Mouse (Mus musculus) myocyte (in vitro differentiated cells): Measurements from ENCODE around the gene Mep1a. TPM values are rescaled to one million over a fixed set of nuclear protein-coding genes. Genes with fewer than 3 reads are reported as not detected.

Experiments
- H3K27me3 ChIP-seq: one replicate; pipeline ENCODE4 v1.6.1; 2011; ENCODE audit not compliant: control insufficient read depth, insufficient read depth, insufficient read length
- H3K36me3 ChIP-seq: one replicate; pipeline ENCODE4 v1.6.1; 2011; ENCODE audit not compliant: control insufficient read depth, insufficient read depth
- H3K4me2 ChIP-seq: one replicate; pipeline ENCODE4 v1.6.1; 2011; ENCODE audit warnings: low read depth, control low read depth
- H3K4me3 ChIP-seq: one replicate; pipeline ENCODE4 v1.5.1; 2011; ENCODE audit warnings: mild to moderate bottlenecking, control low read depth, moderate library complexity
- H3K79me2 ChIP-seq: one replicate; pipeline ENCODE4 v1.6.1; 2011; ENCODE audit not compliant: control insufficient read depth, insufficient read depth
- H3ac ChIP-seq: one replicate; pipeline ENCODE4 v1.6.1; 2011; ENCODE audit not compliant: control insufficient read depth, insufficient read length
- CEBPB ChIP-seq: IDR thresholded peaks from 2 replicates; pipeline ENCODE4 v1.6.1; 2011; ENCODE audit warnings: mild to moderate bottlenecking, moderate library complexity; ENCODE audit not compliant: poor library complexity, insufficient read depth, severe bottlenecking
- E2F4 ChIP-seq: IDR thresholded peaks from one replicate; pipeline ENCODE4 v1.6.1; 2011; ENCODE audit warnings: mild to moderate bottlenecking, control low read depth, moderate library complexity; ENCODE audit not compliant: insufficient read depth
- MAX ChIP-seq: IDR thresholded peaks from one replicate; pipeline ENCODE4 v1.6.1; 2011; ENCODE audit warnings: low read depth, mild to moderate bottlenecking, control low read depth
- MYOD1 ChIP-seq, 3 experiments: IDR thresholded peaks; one replicate each; pipeline ENCODE4 v1.6.1; 2011; ENCODE audit warnings: control low read depth in 2 of 3, low read depth in 2 of 3, mild to moderate bottlenecking in 2 of 3, moderate library complexity in 1 of 3; ENCODE audit not compliant: insufficient read length in 2 of 3, control insufficient read depth in 1 of 3
- MYOG ChIP-seq, 3 experiments: IDR thresholded peaks; one replicate each; pipeline ENCODE4 v1.6.1; 2011; ENCODE audit warnings: control low read depth in 2 of 3, low read depth in 2 of 3, mild to moderate bottlenecking in 2 of 3; ENCODE audit not compliant: insufficient read length in 2 of 3, control insufficient read depth in 1 of 3, insufficient read depth in 1 of 3
- POLR2A ChIP-seq: IDR thresholded peaks from one replicate; pipeline ENCODE4 v1.6.1; 2011; ENCODE audit warnings: low read depth, mild to moderate bottlenecking, control low read depth, moderate library complexity; ENCODE audit not compliant: insufficient read length
- POLR2AphosphoS2 ChIP-seq: IDR thresholded peaks from one replicate; pipeline ENCODE4 v1.6.1; 2011; ENCODE audit warnings: low read depth, control low read depth; ENCODE audit not compliant: insufficient read length
- REST ChIP-seq: IDR thresholded peaks from one replicate; pipeline ENCODE4 v1.6.1; 2011; ENCODE audit warnings: mild to moderate bottlenecking, control low read depth, moderate library complexity; ENCODE audit not compliant: insufficient read depth, insufficient read length
- SRF ChIP-seq: IDR thresholded peaks from one replicate; pipeline ENCODE4 v1.6.1; 2011; ENCODE audit warnings: low read depth; ENCODE audit not compliant: control insufficient read depth, insufficient read length
- TCF12 ChIP-seq: IDR thresholded peaks from one replicate; pipeline ENCODE4 v1.6.1; 2011; ENCODE audit warnings: mild to moderate bottlenecking, control low read depth; ENCODE audit not compliant: poor library complexity, insufficient read depth, severe bottlenecking
- TCF3 ChIP-seq: IDR thresholded peaks from one replicate; pipeline ENCODE4 v1.6.1; 2011; ENCODE audit warnings: low read depth, control low read depth; ENCODE audit not compliant: insufficient read length
- USF1 ChIP-seq: IDR thresholded peaks from one replicate; pipeline ENCODE4 v1.6.1; 2011; ENCODE audit warnings: low read depth, mild to moderate bottlenecking, control low read depth, moderate library complexity
- polyA plus RNA-seq: library from polyadenylated mRNA; unstranded; fragments of >200 nt; fragmentation: generic; extraction: Trizol; gene quantifications from one replicate; pipeline ENCODE4 v1.2.1, GENCODE M21; 2012; ENCODE audit warnings: missing spikeins

Mep1a gene
- polyA plus RNA-seq, 1 experiment, result not detected

DNA sequence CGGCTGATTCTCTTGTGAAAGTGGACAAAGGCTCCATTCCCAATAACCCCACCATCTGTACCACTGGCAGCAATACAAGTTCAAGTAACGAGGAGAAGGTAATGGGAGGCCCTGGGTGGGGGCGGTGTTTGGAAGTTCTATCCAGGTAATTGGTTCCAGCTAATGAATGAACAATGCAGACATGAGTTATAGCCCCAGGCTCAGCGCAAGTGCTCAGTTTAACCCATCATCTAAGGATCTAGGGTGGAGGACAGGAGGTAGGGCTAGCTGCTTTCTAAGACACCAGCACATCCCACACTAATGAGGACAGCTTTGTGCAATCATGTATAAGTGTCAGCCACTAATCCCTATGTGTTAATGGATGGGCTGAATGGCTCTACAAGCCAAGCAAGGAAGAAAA is 8.2 kb upstream of the Mep1a start:
- Histone ChIP-seq H3K27me3 (no peaks in the 10 kb centered on the region), H3K4me2 (no peak overlapping the region), H3K36me3 (no peaks in the 10 kb centered on the region), H3K4me3 (no peak overlapping the region), H3ac (no peak overlapping the region), H3K79me2 (no peaks in the 10 kb centered on the region)
- TF ChIP-seq E2F4 (no peak), TCF3 (no peak), MYOG (IDR thresholded peaks at IDR 0.05; ENCODE audit: control insufficient read depth in 1 of 3, insufficient read depth in 1 of 3, insufficient read length in 2 of 3, low read depth in 2 of 3) (no peak), USF1 (no peak), REST (no peak), SRF (no peak), POLR2A (no peak), TCF12 (no peak), POLR2AphosphoS2 (no peak), MAX (no peak), MYOD1 (IDR thresholded peaks at IDR 0.05; ENCODE audit: control insufficient read depth in 1 of 3, insufficient read length in 2 of 3, low read depth in 2 of 3) (no peak), CEBPB (no peak)

DNA sequence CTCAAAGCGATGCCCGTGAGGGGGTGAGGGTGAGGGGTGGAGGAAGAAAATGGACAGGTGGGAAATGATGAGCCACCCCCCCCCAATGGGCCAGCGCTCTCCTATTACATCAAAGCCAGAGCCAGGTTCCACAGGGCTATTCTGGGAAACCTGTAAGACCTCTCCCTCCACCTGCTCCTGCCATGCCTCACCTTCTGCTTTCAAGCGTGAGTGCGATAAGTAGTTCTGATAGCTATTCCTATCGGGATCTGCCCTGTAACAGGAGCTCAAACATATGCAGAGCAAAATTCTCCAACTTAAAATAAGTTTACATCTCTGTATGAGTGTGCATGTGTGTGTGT is 2.0 kb upstream of the Mep1a start:
- TF ChIP-seq E2F4 (no peak), POLR2A (no peak), MYOD1 (IDR thresholded peaks at IDR 0.05; ENCODE audit: control insufficient read depth in 1 of 3, insufficient read length in 2 of 3, low read depth in 2 of 3) (no peak), MAX (no peak)
- no peak overlapping the region for H3ac ChIP-seq

GRCm38 (mm10) chr17:43503861-43504593 is 1.4 kb upstream of the Mep1a start:
- Histone ChIP-seq H3ac (no peak overlapping the region), H3K27me3 (no peaks in the 10 kb centered on the region), H3K4me2 (no peak overlapping the region), H3K79me2 (no peaks in the 10 kb centered on the region), H3K4me3 (no peak overlapping the region), H3K36me3 (no peaks in the 10 kb centered on the region)
- TF ChIP-seq POLR2AphosphoS2 (no peak), REST (no peak), CEBPB (no peak), MYOG (IDR thresholded peaks at IDR 0.05; ENCODE audit: control insufficient read depth in 1 of 3, insufficient read depth in 1 of 3, insufficient read length in 2 of 3, low read depth in 2 of 3) (no peak), E2F4 (no peak), SRF (no peak)

More for the DNA sequence above, 2.0 kb upstream of the Mep1a start:
- Histone ChIP-seq H3K79me2 (no peaks in the 10 kb centered on the region), H3K36me3 (no peaks in the 10 kb centered on the region), H3K27me3 (no peaks in the 10 kb centered on the region), H3K4me3 (no peak overlapping the region), H3K4me2 (no peak overlapping the region)

GRCm38 (mm10) chr17:43501631-43502030 is 981 bp downstream of the Mep1a start:
- Histone ChIP-seq H3ac (no peak overlapping the region), H3K4me2 (no peak overlapping the region), H3K4me3 (no peak overlapping the region), H3K36me3 (no peaks in the 10 kb centered on the region), H3K79me2 (no peaks in the 10 kb centered on the region), H3K27me3 (no peaks in the 10 kb centered on the region)
- TF ChIP-seq SRF, result no peak
- TF ChIP-seq E2F4, result no peak
- no peak for TF ChIP-seq TCF12
- TF ChIP-seq MYOD1 (IDR thresholded peaks at IDR 0.05; ENCODE audit: control insufficient read depth in 1 of 3, insufficient read length in 2 of 3, low read depth in 2 of 3), result no peak

- Histone ChIP-seq H3K27me3 (no peaks in the 10 kb centered on the region), H3ac (no peak overlapping the region), H3K36me3 (no peaks in the 10 kb centered on the region), H3K4me3 (no peak overlapping the region), H3K79me2 (no peaks in the 10 kb centered on the region), H3K4me2 (no peak overlapping the region)
- TF ChIP-seq USF1 (no peak), REST (no peak), MAX (no peak), POLR2A (no peak), MYOG (IDR thresholded peaks at IDR 0.05; ENCODE audit: control insufficient read depth in 1 of 3, insufficient read depth in 1 of 3, insufficient read length in 2 of 3, low read depth in 2 of 3) (no peak), E2F4 (no peak)
These were observed 1.4 kb downstream of the Mep1a start for GRCm38 (mm10) chr17:43501223-43501622.
